Mouse (Mus musculus): ENCODE measurements around the gene N4bp1. TPM values are rescaled to one million over a fixed set of nuclear protein-coding genes. Genes with fewer than 3 reads are reported as not detected.

The N4bp1 gene
- polyA plus RNA-seq, 1 experiment from 2014 or later, result 12.7 TPM

DNA sequence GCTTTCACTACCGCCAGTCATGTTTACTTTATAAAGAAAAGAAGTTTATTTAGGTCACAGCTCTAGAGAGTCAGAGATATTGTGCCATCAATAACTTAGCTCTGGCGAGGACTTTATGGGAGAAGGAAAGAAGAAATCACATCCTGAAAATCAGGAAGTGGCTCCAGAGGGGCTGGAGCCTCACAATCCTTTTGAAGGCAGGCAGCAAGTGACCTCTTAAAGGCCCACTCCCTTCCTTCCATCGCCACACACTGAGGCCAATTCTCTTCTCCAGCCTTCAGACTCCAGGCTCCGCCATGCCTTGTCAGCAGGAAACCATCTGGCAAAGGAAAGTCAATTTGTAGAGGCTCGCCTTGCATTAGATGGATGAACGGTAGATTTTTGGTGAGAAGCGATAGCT lies 35.4 kb upstream of the N4bp1 start:
- Histone ChIP-seq H3K27me3 (ENCODE audit: control insufficient read depth, insufficient read depth, low read length) (no peaks in the 10 kb centered on the region), H3K9ac (replicated peaks; ENCODE audit: low read depth, low read length) (no peak overlapping the region), H3K9me3 (ENCODE audit: control insufficient read depth, low read length) (no peaks in the 10 kb centered on the region), H3K4me3 (ENCODE audit: low read depth, low read length) (no peak overlapping the region), H3K36me3 (ENCODE audit: control insufficient read depth, insufficient read depth, low read length) (no peaks in the 10 kb centered on the region), H3K4me1 (ENCODE audit: control insufficient read depth, insufficient read depth, low read length) (no peaks in the 10 kb centered on the region), H3K4me2 (ENCODE audit: low read depth, low read length) (no peak overlapping the region), H3K27ac (ENCODE audit: low read depth, low read length) (no peak overlapping the region)
- no peak for ATAC-seq (ENCODE audit: low read depth)
- 63% methylated on average over 7 of the region's 7 CpGs for WGBS

DNA sequence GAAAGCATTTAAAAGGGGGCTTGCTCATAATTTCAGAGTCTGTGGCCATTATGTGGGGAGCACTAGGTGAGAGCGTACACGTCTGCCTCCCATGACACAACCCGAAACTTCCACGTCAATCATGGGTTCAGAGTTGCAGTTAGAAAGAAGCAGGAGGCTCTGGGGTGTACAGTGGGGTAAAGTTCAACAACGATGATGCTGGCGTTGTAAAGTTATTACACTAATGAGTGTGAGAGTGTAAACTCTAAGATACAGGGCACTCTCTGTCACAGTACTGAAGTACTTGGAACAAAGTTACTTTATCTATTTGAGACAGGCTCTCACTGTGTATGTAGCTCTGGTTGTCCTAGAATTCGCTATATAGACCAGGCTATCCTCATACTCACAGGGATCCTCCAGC lies 35.0 kb upstream of the N4bp1 start:
- no peaks in the 10 kb centered on the region for H3K9me3 ChIP-seq (ENCODE audit: control insufficient read depth, low read length)
- no peak overlapping the region for H3K4me2 ChIP-seq (ENCODE audit: low read depth, low read length)
- no peak overlapping the region for H3K27ac ChIP-seq (ENCODE audit: low read depth, low read length)
- no peaks in the 10 kb centered on the region for H3K36me3 ChIP-seq (ENCODE audit: control insufficient read depth, insufficient read depth, low read length)
- WGBS, result 86% methylated on average over 7 of the region's 7 CpGs
- H3K9ac ChIP-seq (replicated peaks; ENCODE audit: low read depth, low read length), result no peak overlapping the region
- H3K27me3 ChIP-seq (ENCODE audit: control insufficient read depth, insufficient read depth, low read length), result no peaks in the 10 kb centered on the region
- H3K4me3 ChIP-seq (ENCODE audit: low read depth, low read length), result no peak overlapping the region
- ATAC-seq (ENCODE audit: low read depth), result no peak
- H3K4me1 ChIP-seq (ENCODE audit: control insufficient read depth, insufficient read depth, low read length), result no peaks in the 10 kb centered on the region

DNA sequence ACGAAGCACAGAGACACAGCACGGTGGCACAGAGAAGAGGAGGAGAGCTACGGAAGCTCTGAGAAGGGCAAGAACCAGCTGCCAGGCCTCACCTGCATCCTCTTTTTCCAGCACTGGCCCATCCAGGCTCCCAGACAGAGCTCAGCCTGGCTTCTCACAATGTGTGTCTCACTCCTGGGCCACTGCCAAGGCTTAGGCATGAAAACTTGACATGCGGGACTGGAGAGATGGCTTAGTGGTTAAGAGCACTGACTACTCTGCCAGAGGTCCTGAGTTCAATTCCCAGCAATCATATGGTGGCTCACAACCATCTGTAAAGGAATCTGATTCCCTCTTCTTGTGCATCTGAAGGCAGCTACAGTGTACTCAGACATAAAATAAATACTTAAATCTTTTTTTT lies 34.2 kb upstream of the N4bp1 start:
- no peak for ATAC-seq (ENCODE audit: low read depth)
- Histone ChIP-seq H3K9ac (replicated peaks; ENCODE audit: low read depth, low read length) (no peak overlapping the region), H3K4me1 (ENCODE audit: control insufficient read depth, insufficient read depth, low read length) (no peaks in the 10 kb centered on the region), H3K27me3 (ENCODE audit: control insufficient read depth, insufficient read depth, low read length) (no peaks in the 10 kb centered on the region), H3K27ac (ENCODE audit: low read depth, low read length) (no peak overlapping the region), H3K36me3 (ENCODE audit: control insufficient read depth, insufficient read depth, low read length) (no peaks in the 10 kb centered on the region), H3K9me3 (ENCODE audit: control insufficient read depth, low read length) (no peaks in the 10 kb centered on the region), H3K4me3 (ENCODE audit: low read depth, low read length) (no peak overlapping the region), H3K4me2 (ENCODE audit: low read depth, low read length) (no peak overlapping the region)
- 79% methylated on average over 4 of the region's 4 CpGs for WGBS

DNA sequence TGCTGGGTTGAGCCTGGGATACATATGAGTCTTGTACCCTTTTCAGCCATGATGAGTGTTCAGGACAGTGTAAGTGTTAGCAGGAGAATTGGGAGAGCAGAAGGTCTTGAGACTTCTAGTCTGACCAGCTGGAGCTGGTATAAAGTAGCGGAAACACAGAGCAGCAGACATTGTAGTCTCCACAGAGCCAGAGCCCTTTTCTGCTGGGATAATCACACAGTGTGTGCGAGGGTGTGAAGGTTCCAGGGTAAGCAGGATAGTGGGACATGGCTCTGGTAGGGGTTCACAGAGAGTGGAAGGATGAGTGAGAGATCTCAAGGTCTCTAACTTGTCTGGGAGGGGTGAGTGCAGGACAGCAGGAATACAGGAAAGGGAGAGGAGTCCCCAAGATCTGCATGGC lies 33.0 kb upstream of the N4bp1 start:
- H3K4me2 ChIP-seq (ENCODE audit: low read depth, low read length), result no peak overlapping the region
- H3K9me3 ChIP-seq (ENCODE audit: control insufficient read depth, low read length), result no peaks in the 10 kb centered on the region
- no peaks in the 10 kb centered on the region for H3K27me3 ChIP-seq (ENCODE audit: control insufficient read depth, insufficient read depth, low read length)
- no peak for ATAC-seq (ENCODE audit: low read depth)
- no peak overlapping the region for H3K4me3 ChIP-seq (ENCODE audit: low read depth, low read length)
- no peak overlapping the region for H3K27ac ChIP-seq (ENCODE audit: low read depth, low read length)
- no peaks in the 10 kb centered on the region for H3K4me1 ChIP-seq (ENCODE audit: control insufficient read depth, insufficient read depth, low read length)
- H3K9ac ChIP-seq (replicated peaks; ENCODE audit: low read depth, low read length), result no peak overlapping the region
- no peaks in the 10 kb centered on the region for H3K36me3 ChIP-seq (ENCODE audit: control insufficient read depth, insufficient read depth, low read length)
- 92% methylated on average over 2 of the region's 2 CpGs for WGBS

DNA sequence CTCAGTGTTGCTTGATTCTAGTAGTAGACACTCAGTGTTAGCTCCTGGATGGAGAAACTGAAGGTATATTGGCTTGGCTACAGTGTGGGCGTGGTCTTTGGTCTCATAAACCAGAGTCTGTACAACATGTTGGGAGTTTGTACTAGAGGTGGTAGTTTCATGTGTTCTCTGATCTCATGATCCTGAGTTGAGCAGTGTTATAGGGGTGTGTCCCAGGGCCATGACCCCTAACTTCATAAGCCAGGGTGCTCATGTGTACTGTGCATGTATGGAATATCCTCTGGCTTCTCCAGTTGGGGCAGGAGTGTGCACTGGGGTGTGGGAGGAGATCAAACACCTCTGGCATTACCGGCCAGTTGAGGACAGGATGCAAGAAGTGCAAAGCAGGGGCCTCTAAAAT lies 32.6 kb upstream of the N4bp1 start:
- Histone ChIP-seq H3K4me1 (ENCODE audit: control insufficient read depth, insufficient read depth, low read length) (no peaks in the 10 kb centered on the region), H3K9ac (replicated peaks; ENCODE audit: low read depth, low read length) (no peak overlapping the region), H3K27ac (ENCODE audit: low read depth, low read length) (no peak overlapping the region), H3K4me2 (ENCODE audit: low read depth, low read length) (no peak overlapping the region), H3K9me3 (ENCODE audit: control insufficient read depth, low read length) (no peaks in the 10 kb centered on the region), H3K36me3 (ENCODE audit: control insufficient read depth, insufficient read depth, low read length) (no peaks in the 10 kb centered on the region), H3K27me3 (ENCODE audit: control insufficient read depth, insufficient read depth, low read length) (no peaks in the 10 kb centered on the region), H3K4me3 (ENCODE audit: low read depth, low read length) (no peak overlapping the region)
- no peak for ATAC-seq (ENCODE audit: low read depth)
- WGBS, result 92% methylated on average over 2 of the region's 2 CpGs

DNA sequence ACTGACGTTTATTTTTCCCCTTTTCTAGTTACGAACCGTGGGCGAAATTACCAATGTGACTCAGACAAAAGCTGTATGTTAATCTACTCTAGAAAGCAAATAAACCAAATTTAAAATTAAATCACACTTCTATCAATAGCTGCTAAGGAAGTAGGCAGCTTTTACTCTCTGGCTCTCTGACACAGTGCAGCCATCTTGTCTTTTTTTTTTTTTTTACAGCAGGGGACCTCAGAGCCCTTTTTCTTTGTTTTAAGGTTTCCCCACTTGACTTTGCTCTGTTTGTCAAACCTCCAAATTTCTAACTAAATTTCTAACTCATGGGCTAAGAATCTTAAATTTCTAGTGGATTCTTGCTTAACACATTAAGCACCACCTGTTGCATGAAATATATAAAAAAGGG lies 31.3 kb upstream of the N4bp1 start:
- H3K4me2 ChIP-seq (ENCODE audit: low read depth, low read length), result no peak overlapping the region
- no peak for ATAC-seq (ENCODE audit: low read depth)
- H3K27ac ChIP-seq (ENCODE audit: low read depth, low read length), result no peak overlapping the region
- no peaks in the 10 kb centered on the region for H3K9me3 ChIP-seq (ENCODE audit: control insufficient read depth, low read length)
- H3K4me3 ChIP-seq (ENCODE audit: low read depth, low read length), result no peak overlapping the region
- WGBS, result 92% methylated on average over 4 of the region's 4 CpGs
- H3K9ac ChIP-seq (replicated peaks; ENCODE audit: low read depth, low read length), result no peak overlapping the region
- no peaks in the 10 kb centered on the region for H3K4me1 ChIP-seq (ENCODE audit: control insufficient read depth, insufficient read depth, low read length)
- no peaks in the 10 kb centered on the region for H3K27me3 ChIP-seq (ENCODE audit: control insufficient read depth, insufficient read depth, low read length)
- H3K36me3 ChIP-seq (ENCODE audit: control insufficient read depth, insufficient read depth, low read length), result no peaks in the 10 kb centered on the region

DNA sequence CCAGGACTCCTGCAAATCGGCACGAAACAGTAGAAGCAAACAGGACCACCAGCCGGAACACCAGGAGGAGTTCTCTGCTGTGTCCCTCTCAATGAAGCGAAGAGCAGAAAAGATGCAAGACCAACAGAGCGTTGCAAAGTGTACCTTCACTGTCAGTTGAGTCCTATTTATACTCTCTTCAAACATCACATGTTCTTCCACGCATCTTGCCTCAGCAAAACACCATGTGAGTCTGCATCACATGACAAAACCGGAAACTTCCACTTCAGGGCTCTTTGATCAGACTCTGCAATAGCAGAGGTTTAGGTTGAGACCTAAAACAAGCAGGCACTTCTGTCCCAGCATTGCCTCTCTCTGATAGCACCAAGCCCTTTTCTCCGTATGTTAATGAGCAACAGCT lies 26.1 kb upstream of the N4bp1 start:
- Histone ChIP-seq H3K9ac (replicated peaks; ENCODE audit: low read depth, low read length) (no peak overlapping the region), H3K4me1 (ENCODE audit: control insufficient read depth, insufficient read depth, low read length) (no peaks in the 10 kb centered on the region), H3K9me3 (ENCODE audit: control insufficient read depth, low read length) (no peaks in the 10 kb centered on the region), H3K27ac (ENCODE audit: low read depth, low read length) (no peak overlapping the region), H3K4me3 (ENCODE audit: low read depth, low read length) (no peak overlapping the region), H3K36me3 (ENCODE audit: control insufficient read depth, insufficient read depth, low read length) (no peaks in the 10 kb centered on the region), H3K4me2 (ENCODE audit: low read depth, low read length) (no peak overlapping the region), H3K27me3 (ENCODE audit: control insufficient read depth, insufficient read depth, low read length) (no peaks in the 10 kb centered on the region)
- ATAC-seq (ENCODE audit: low read depth), result no peak
- WGBS, result 93% methylated on average over 8 of the region's 8 CpGs

DNA sequence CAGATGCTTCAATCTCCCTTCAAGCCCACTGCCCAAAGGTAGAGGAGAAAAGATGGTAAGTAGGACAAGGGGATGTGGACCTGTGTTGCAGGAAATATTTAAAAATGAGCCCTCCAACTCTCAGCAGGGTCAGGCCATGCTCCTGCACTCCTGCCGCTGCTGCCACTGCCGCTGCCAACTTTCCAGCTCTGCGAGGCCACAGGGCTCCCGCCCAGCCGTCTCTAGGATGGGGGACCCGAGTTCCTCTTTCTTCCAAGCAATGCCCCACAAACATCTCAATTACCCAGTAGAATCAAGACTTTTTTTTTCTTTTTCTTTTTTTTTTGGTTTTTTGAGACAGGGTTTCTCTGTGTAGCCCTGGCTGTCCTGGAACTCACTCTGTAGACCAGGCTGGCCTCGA lies 25.2 kb upstream of the N4bp1 start:
- Histone ChIP-seq H3K4me3 (ENCODE audit: low read depth, low read length) (no peak overlapping the region), H3K4me1 (ENCODE audit: control insufficient read depth, insufficient read depth, low read length) (no peaks in the 10 kb centered on the region), H3K27ac (ENCODE audit: low read depth, low read length) (no peak overlapping the region), H3K4me2 (ENCODE audit: low read depth, low read length) (no peak overlapping the region), H3K9ac (replicated peaks; ENCODE audit: low read depth, low read length) (no peak overlapping the region), H3K27me3 (ENCODE audit: control insufficient read depth, insufficient read depth, low read length) (no peaks in the 10 kb centered on the region), H3K9me3 (ENCODE audit: control insufficient read depth, low read length) (no peaks in the 10 kb centered on the region), H3K36me3 (ENCODE audit: control insufficient read depth, insufficient read depth, low read length) (no peaks in the 10 kb centered on the region)
- no peak for ATAC-seq (ENCODE audit: low read depth)
- WGBS, result 81% methylated on average over 7 of the region's 7 CpGs

DNA sequence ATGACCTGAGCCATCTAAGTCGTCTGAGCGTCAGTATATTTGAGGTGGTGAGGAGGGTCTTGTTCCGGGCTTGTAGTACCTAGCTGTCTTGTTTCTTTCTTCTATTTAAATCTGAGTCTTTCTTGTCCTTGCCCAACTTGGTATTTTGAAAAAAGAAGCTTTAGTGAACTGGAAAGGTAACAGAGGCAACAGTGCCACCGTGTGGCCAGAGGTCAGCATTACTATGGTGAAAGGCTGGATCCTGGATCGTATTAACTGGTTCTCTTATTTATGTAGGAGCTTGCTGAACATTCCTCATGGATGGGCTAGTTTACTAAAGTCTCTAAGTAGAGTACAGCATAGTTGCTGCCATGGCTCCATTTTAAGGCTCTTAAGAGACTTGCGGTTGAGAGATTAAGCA lies 23.5 kb upstream of the N4bp1 start:
- H3K9ac ChIP-seq (replicated peaks; ENCODE audit: low read depth, low read length), result no peak overlapping the region
- H3K27me3 ChIP-seq (ENCODE audit: control insufficient read depth, insufficient read depth, low read length), result no peaks in the 10 kb centered on the region
- H3K4me1 ChIP-seq (ENCODE audit: control insufficient read depth, insufficient read depth, low read length), result no peaks in the 10 kb centered on the region
- H3K4me3 ChIP-seq (ENCODE audit: low read depth, low read length), result no peak overlapping the region
- no peak for ATAC-seq (ENCODE audit: low read depth)
- no peaks in the 10 kb centered on the region for H3K36me3 ChIP-seq (ENCODE audit: control insufficient read depth, insufficient read depth, low read length)
- WGBS, result 20% methylated on average over 6 of the region's 6 CpGs
- no peak overlapping the region for H3K4me2 ChIP-seq (ENCODE audit: low read depth, low read length)
- H3K27ac ChIP-seq (ENCODE audit: low read depth, low read length), result no peak overlapping the region
- H3K9me3 ChIP-seq (ENCODE audit: control insufficient read depth, low read length), result no peaks in the 10 kb centered on the region

DNA sequence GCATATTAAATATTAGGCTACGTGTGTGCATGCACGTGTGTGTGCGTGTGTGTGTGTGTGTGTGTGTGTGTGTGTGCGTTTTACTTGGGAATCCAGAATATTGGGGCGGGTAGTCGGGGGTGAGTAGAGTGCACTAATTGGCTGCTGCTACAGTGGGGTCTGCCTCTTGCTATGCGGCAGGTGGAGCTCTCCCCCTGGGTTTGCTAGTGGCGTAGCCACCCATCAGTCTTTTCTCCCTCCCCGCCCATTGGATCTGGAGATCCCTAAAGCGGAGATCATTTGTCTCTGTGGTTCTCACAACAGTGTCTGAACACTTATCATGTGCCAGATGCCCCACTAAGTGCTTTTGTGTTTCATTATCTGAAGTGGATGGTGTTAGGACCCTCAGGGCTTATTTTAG lies 19.9 kb upstream of the N4bp1 start:
- H3K4me3 ChIP-seq (ENCODE audit: low read depth, low read length), result no peak overlapping the region
- H3K9me3 ChIP-seq (ENCODE audit: control insufficient read depth, low read length), result no peaks in the 10 kb centered on the region
- H3K4me1 ChIP-seq (ENCODE audit: control insufficient read depth, insufficient read depth, low read length), result no peaks in the 10 kb centered on the region
- no peak overlapping the region for H3K4me2 ChIP-seq (ENCODE audit: low read depth, low read length)
- no peaks in the 10 kb centered on the region for H3K36me3 ChIP-seq (ENCODE audit: control insufficient read depth, insufficient read depth, low read length)
- no peak overlapping the region for H3K27ac ChIP-seq (ENCODE audit: low read depth, low read length)
- H3K9ac ChIP-seq (replicated peaks; ENCODE audit: low read depth, low read length), result no peak overlapping the region
- H3K27me3 ChIP-seq (ENCODE audit: control insufficient read depth, insufficient read depth, low read length), result no peaks in the 10 kb centered on the region
- WGBS, result 78% methylated on average over 10 of the region's 10 CpGs
- no peak for ATAC-seq (ENCODE audit: low read depth)

All from neural tube, embryonic 14.5 days (tissue).